Mouse (Mus musculus): ENCODE results near the gene Mboat1. TPM values are rescaled to one million over a fixed set of nuclear protein-coding genes. Genes with fewer than 3 reads are reported as not detected.
A peak's percentile ranks its signal among the peaks of the same experiment; 100 is the strongest.

Mboat1 gene
- 1 to 10 TPM; 1.5 to 2.1 TPM for total RNA-seq (2021)
- long read RNA-seq, partial matches to known transcripts = 0 of 4 reads
- long read RNA-seq, other reads (novel, unspliced or antisense) = 2 of 4 reads

- peak; percentile 50 to 75 for DNase-seq (ENCODE audit: low spot score in 2 of 2)
Measured at GRCm38 (mm10) chr13:30136243-30136922, at the start of gene Mboat1. TSS of gene Mboat1 (plus strand) at chr13:30136489.

- no peak for DNase-seq (ENCODE audit: low spot score in 2 of 2)
Measured at GRCm38 (mm10) chr13:30093086-30093485, 43.2 kb upstream of the Mboat1 start.

- DNase-seq (ENCODE audit: low spot score in 2 of 2) = no peak
Measured at GRCm38 (mm10) chr13:30095851-30096250, 40.4 kb upstream of the Mboat1 start.

- DNase-seq (ENCODE audit: low spot score in 2 of 2) = no peak
Measured at GRCm38 (mm10) chr13:30096536-30096935, 39.8 kb upstream of the Mboat1 start.

- no peak for DNase-seq (ENCODE audit: low spot score in 2 of 2)
Measured at GRCm38 (mm10) chr13:30109001-30109600, 27.2 kb upstream of the Mboat1 start.

GRCm38 (mm10) chr13:30115792-30116191 lies 20.5 kb upstream of the Mboat1 start:
- no peak for DNase-seq (ENCODE audit: low spot score in 2 of 2)

GRCm38 (mm10) chr13:30136923-30137629 lies 787 bp downstream of the Mboat1 start:
- DNase-seq (ENCODE audit: low spot score in 2 of 2) = no peak

GRCm38 (mm10) chr13:30137951-30138350 lies 1.7 kb downstream of the Mboat1 start:
- no peak for DNase-seq (ENCODE audit: low spot score in 2 of 2)

GRCm38 (mm10) chr13:30140149-30140548 lies 3.9 kb downstream of the Mboat1 start:
- DNase-seq (ENCODE audit: low spot score in 2 of 2) = no peak

GRCm38 (mm10) chr13:30140646-30141045 lies 4.4 kb downstream of the Mboat1 start:
- no peak for DNase-seq (ENCODE audit: low spot score in 2 of 2)

GRCm38 (mm10) chr13:30141996-30142395 lies 5.7 kb downstream of the Mboat1 start:
- no peak for DNase-seq (ENCODE audit: low spot score in 2 of 2)

GRCm38 (mm10) chr13:30146468-30146867 lies 10.2 kb downstream of the Mboat1 start:
- DNase-seq (ENCODE audit: low spot score in 2 of 2) = no peak

- no peak for DNase-seq (ENCODE audit: low spot score in 2 of 2)
Measured at GRCm38 (mm10) chr13:30154264-30154663, 18.0 kb downstream of the Mboat1 start.

- no peak for DNase-seq (ENCODE audit: low spot score in 2 of 2)
Measured at GRCm38 (mm10) chr13:30159626-30160025, 23.3 kb downstream of the Mboat1 start.

- DNase-seq (ENCODE audit: low spot score in 2 of 2) = no peak
Measured at GRCm38 (mm10) chr13:30163521-30163920, 27.2 kb downstream of the Mboat1 start.

GRCm38 (mm10) chr13:30166138-30167090 lies 30.1 kb downstream of the Mboat1 start:
- no peak for DNase-seq (ENCODE audit: low spot score in 2 of 2)

GRCm38 (mm10) chr13:30167499-30167898 lies 31.2 kb downstream of the Mboat1 start:
- no peak for DNase-seq (ENCODE audit: low spot score in 2 of 2)

- no peak for DNase-seq (ENCODE audit: low spot score in 2 of 2)
Measured at GRCm38 (mm10) chr13:30168803-30169202, 32.5 kb downstream of the Mboat1 start.

- no peak for DNase-seq (ENCODE audit: low spot score in 2 of 2)
Measured at GRCm38 (mm10) chr13:30170061-30170460, 33.8 kb downstream of the Mboat1 start.

GRCm38 (mm10) chr13:30174586-30174985 lies 38.3 kb downstream of the Mboat1 start:
- DNase-seq (ENCODE audit: low spot score in 2 of 2) = no peak

- DNase-seq (ENCODE audit: low spot score in 2 of 2) = no peak
Measured at GRCm38 (mm10) chr13:30177356-30177755, 41.1 kb downstream of the Mboat1 start.
